Mouse (Mus musculus): ENCODE data around the gene Acot2.
"Not testable (repeated sequence)": the region's sequence is repeated elsewhere in the genome, so short reads cannot be mapped to it uniquely, and the experiment has no call there.

Gene Acot2

GRCm38 (mm10) chr12:83987583-83988441, at the start of gene Acot2:
Gene Acot2 (plus strand): TSS chr12:83987861.
- in situ Hi-C loops (cut with MboI; ENCODE audit: low pct_unique_long_range_greater_than_20kb in 1 of 2, low sequenced_read_pairs in 2 of 2, unreplicated experiment in 1 of 2) = loop anchor here (10.0 to 25.0 kb wide), 2 partner anchors 57 to 274 kb away; no protein-coding TSS in a partner anchor

GRCm38 (mm10) chr12:83938592-83938991, 49.1 kb upstream of the Acot2 start:
- in situ Hi-C loops (cut with MboI; ENCODE audit: low pct_unique_long_range_greater_than_20kb in 1 of 2, low sequenced_read_pairs in 2 of 2, unreplicated experiment in 1 of 2) = not testable (repeated sequence)

GRCm38 (mm10) chr12:83939332-83939731, 48.3 kb upstream of the Acot2 start:
- in situ Hi-C loops (cut with MboI; ENCODE audit: low pct_unique_long_range_greater_than_20kb in 1 of 2, low sequenced_read_pairs in 2 of 2, unreplicated experiment in 1 of 2) = no loop called here

GRCm38 (mm10) chr12:83940031-83940430, 47.6 kb upstream of the Acot2 start:
- in situ Hi-C loops (cut with MboI; ENCODE audit: low pct_unique_long_range_greater_than_20kb in 1 of 2, low sequenced_read_pairs in 2 of 2, unreplicated experiment in 1 of 2) = no loop called here

- in situ Hi-C loops (cut with MboI; ENCODE audit: low pct_unique_long_range_greater_than_20kb in 1 of 2, low sequenced_read_pairs in 2 of 2, unreplicated experiment in 1 of 2) = no loop called here
Observed at GRCm38 (mm10) chr12:83941938-83942337, 45.7 kb upstream of the Acot2 start.

GRCm38 (mm10) chr12:83947260-83947811, 40.3 kb upstream of the Acot2 start:
- in situ Hi-C loops (cut with MboI; ENCODE audit: low pct_unique_long_range_greater_than_20kb in 1 of 2, low sequenced_read_pairs in 2 of 2, unreplicated experiment in 1 of 2) = no loop called here

GRCm38 (mm10) chr12:83949043-83949442, 38.6 kb upstream of the Acot2 start:
- in situ Hi-C loops (cut with MboI; ENCODE audit: low pct_unique_long_range_greater_than_20kb in 1 of 2, low sequenced_read_pairs in 2 of 2, unreplicated experiment in 1 of 2) = no loop called here

GRCm38 (mm10) chr12:83949776-83950492, 37.7 kb upstream of the Acot2 start:
- in situ Hi-C loops (cut with MboI; ENCODE audit: low pct_unique_long_range_greater_than_20kb in 1 of 2, low sequenced_read_pairs in 2 of 2, unreplicated experiment in 1 of 2) = no loop called here

- in situ Hi-C loops (cut with MboI; ENCODE audit: low pct_unique_long_range_greater_than_20kb in 1 of 2, low sequenced_read_pairs in 2 of 2, unreplicated experiment in 1 of 2) = no loop called here
Observed at GRCm38 (mm10) chr12:83950493-83950839, 37.2 kb upstream of the Acot2 start, which contains the start of gene Riox1. Gene Riox1 (plus strand): TSS chr12:83950608.

- in situ Hi-C loops (cut with MboI; ENCODE audit: low pct_unique_long_range_greater_than_20kb in 1 of 2, low sequenced_read_pairs in 2 of 2, unreplicated experiment in 1 of 2) = no loop called here
Observed at GRCm38 (mm10) chr12:83950840-83951701, 36.6 kb upstream of the Acot2 start.

GRCm38 (mm10) chr12:83951711-83952575, 35.7 kb upstream of the Acot2 start:
- in situ Hi-C loops (cut with MboI; ENCODE audit: low pct_unique_long_range_greater_than_20kb in 1 of 2, low sequenced_read_pairs in 2 of 2, unreplicated experiment in 1 of 2) = no loop called here

GRCm38 (mm10) chr12:83958278-83958677, 29.4 kb upstream of the Acot2 start:
- in situ Hi-C loops (cut with MboI; ENCODE audit: low pct_unique_long_range_greater_than_20kb in 1 of 2, low sequenced_read_pairs in 2 of 2, unreplicated experiment in 1 of 2) = no loop called here

GRCm38 (mm10) chr12:83965235-83965634, 22.4 kb upstream of the Acot2 start:
- in situ Hi-C loops (cut with MboI; ENCODE audit: low pct_unique_long_range_greater_than_20kb in 1 of 2, low sequenced_read_pairs in 2 of 2, unreplicated experiment in 1 of 2) = no loop called here

GRCm38 (mm10) chr12:83972117-83972516, 15.5 kb upstream of the Acot2 start:
- in situ Hi-C loops (cut with MboI; ENCODE audit: low pct_unique_long_range_greater_than_20kb in 1 of 2, low sequenced_read_pairs in 2 of 2, unreplicated experiment in 1 of 2) = no loop called here

- in situ Hi-C loops (cut with MboI; ENCODE audit: low pct_unique_long_range_greater_than_20kb in 1 of 2, low sequenced_read_pairs in 2 of 2, unreplicated experiment in 1 of 2) = loop anchor here in 1 of 2 experiments (25.0 kb wide), 1 partner anchor 283 kb away; no protein-coding TSS in a partner anchor
Observed at GRCm38 (mm10) chr12:83978862-83979261, 8.8 kb upstream of the Acot2 start.

- in situ Hi-C loops (cut with MboI; ENCODE audit: low pct_unique_long_range_greater_than_20kb in 1 of 2, low sequenced_read_pairs in 2 of 2, unreplicated experiment in 1 of 2) = loop anchor here (10.0 to 25.0 kb wide), 2 partner anchors 63 to 281 kb away; no protein-coding TSS in a partner anchor
Observed at GRCm38 (mm10) chr12:83981615-83982014, 6.0 kb upstream of the Acot2 start.

GRCm38 (mm10) chr12:83984752-83985151, 2.9 kb upstream of the Acot2 start, which contains the start of gene Heatr4:
Gene Heatr4 (minus strand): TSS chr12:83984852.
- in situ Hi-C loops (cut with MboI; ENCODE audit: low pct_unique_long_range_greater_than_20kb in 1 of 2, low sequenced_read_pairs in 2 of 2, unreplicated experiment in 1 of 2) = loop anchor here (10.0 to 25.0 kb wide), 2 partner anchors 60 to 278 kb away; no protein-coding TSS in a partner anchor

Data from mouse embryonic stem cell (cell line).